Mouse (Mus musculus): ENCODE data around the gene Pdp2.
"Not testable (repeated sequence)": the region's sequence is repeated elsewhere in the genome, so short reads cannot be mapped to it uniquely, and the experiment has no call there.

Gene Pdp2

DNA sequence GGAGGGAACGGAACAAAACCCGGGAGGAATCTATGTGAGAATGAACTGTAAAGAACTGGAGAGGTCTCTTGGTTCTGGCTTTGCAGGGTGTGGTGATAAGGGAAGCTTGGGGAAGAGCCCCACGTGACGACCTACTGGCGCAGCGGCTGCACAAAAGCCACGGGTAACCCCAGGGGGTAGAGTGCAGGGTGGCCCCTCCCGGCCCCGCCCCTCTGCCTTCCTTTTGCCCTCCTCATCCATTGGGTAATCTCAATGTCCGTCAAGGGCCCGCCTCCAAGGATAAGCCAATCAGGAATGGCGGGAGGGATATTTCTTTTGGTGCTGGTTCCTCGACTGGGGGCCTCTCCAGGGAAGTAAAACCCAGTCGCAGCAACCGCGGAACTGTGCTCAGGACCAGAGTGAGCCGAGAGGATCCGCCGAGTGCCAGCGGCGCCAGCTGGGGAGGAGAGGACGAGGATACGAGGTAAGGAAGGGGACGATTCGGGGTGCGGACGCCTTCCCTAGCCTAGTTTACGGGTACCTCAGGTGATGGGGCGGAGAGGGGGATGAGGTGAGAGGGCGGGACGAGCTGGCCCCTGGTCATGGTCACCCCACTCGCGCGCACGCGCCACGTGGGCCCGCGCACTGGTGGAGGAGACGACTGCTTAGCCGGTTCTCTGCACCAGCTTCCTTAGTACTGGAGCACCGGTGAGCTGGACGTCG, at the start of gene Pdp2:
Gene Pdp2 (plus strand): TSS at position 319 of the 702 bp plus-strand sequence.
- DNase-seq: peak; percentile 94

DNA sequence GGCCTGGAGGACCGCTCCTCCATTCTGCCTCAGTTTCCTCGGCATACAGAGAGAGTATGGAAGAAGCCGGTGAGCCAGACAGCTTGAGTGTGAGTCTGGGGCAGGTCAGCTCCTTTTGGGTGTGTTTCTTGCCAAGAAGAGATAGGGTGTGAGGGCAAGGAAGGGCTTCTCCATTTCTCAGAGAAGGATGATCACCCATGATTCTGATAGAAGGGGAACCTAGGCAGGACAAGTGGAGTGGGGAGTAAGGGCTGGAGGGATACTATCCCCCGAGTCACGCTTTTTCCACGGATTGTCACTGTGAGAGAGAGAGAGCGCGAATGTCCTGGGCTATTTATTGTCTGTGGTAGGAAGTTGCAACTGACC, 49.8 kb upstream of the Pdp2 start:
- DNase-seq: no peak

DNA sequence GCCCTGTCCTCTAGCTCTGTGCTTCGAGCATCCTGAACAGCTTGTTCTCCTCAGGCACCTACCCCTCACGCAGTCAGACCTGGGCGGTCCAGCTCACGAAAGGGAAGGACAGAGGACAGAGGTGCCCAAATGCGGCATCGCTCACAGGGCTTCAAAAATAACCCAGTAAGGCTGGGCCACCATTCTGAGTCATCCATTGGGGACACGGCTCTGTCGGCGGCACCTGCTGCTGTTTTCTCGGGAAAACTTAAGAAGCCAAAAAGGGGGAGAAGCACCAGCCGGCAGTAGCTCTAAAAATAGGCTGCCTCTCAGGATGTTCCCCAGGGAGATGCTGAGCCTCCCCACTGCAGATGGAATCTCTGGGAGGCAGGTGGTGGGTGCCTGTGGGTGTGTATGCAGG, 49.1 kb upstream of the Pdp2 start:
- peak; percentile 85 for DNase-seq

DNA sequence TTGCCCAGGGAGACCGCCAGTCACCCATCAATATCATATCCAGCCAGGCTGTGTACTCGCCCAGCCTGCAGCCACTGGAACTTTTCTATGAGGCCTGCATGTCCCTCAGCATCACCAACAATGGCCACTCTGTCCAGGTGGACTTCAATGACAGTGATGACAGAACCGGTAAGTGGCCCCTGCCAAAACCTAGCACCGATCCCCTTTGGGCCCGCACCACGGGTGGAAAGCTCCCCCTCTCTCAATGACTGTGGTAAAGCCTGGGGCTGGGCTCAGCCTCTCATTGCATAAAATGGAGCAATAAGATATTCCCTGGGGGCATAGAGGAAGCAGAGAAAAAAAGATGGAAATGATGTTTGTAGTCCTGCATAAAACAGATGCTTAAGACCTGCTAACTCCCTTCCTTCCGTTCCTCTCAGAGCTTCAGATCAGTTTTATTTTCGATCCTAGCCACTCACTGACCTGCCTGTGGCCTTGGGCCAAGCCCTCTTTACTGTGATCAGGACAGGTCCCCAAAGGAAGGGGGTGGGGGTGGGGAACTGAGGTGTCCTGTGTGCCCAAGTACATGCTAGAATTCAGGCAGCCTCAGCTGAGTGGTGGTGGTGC, 47.7 kb upstream of the Pdp2 start:
- no peak for DNase-seq

DNA sequence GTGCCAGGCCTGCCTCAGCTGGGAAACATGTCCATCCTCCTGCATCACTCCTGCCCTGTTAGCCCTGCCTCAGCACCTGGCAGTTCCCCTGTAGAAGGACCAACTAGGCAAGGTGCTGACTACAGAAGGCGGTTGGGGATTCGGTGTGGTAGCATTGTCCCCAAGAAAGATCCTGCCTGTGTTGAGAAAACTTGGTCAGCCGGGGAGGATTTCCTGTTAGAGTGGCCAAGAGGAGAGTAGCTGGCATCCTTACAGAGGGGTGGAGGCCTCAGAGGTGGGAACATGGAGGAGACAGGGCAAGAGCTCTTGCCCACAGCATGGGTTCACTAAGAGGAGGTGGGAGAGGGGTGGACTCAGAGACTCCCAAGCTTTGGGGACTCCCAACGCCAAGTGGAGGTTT, 36.1 kb upstream of the Pdp2 start:
- no peak for DNase-seq

DNA sequence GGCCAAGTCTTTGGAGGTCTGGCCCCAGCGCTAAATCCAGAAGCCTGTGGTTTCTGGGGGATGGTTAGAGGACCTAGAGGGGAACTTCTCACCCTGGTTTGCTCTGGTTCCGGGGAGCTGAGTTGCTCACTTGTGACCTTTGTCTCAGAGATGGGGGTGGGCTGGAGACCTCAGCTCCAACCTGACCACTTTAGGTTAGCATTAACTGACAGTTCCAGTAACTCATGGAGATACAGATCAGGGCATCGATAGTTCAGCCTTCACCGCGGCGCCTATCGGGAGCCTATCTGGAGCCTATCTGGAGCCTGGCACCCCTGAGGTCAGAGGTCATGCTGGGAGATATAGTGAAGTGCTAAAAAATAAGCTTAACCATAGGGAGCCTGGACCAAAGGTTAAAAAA, 34.0 kb upstream of the Pdp2 start:
- DNase-seq: no peak

DNA sequence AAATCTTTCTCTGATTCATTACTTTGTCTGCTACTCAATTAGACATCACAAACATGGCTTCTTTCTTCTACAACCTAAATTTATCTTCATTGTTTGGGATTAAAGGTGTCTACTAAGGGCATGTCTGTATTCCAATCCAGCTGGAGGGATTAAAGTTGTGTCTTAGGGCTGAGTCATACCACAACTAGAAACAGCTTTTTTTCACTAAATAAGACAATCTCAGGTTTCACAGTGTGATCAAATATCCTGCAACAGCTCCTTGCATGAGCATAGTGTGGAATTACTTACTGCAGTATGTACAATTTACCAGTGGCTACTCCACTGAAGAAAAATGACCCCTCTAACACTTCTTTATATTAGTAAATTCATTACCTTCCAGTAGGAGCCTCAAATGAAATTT, 30.5 kb upstream of the Pdp2 start:
- no peak for DNase-seq

DNA sequence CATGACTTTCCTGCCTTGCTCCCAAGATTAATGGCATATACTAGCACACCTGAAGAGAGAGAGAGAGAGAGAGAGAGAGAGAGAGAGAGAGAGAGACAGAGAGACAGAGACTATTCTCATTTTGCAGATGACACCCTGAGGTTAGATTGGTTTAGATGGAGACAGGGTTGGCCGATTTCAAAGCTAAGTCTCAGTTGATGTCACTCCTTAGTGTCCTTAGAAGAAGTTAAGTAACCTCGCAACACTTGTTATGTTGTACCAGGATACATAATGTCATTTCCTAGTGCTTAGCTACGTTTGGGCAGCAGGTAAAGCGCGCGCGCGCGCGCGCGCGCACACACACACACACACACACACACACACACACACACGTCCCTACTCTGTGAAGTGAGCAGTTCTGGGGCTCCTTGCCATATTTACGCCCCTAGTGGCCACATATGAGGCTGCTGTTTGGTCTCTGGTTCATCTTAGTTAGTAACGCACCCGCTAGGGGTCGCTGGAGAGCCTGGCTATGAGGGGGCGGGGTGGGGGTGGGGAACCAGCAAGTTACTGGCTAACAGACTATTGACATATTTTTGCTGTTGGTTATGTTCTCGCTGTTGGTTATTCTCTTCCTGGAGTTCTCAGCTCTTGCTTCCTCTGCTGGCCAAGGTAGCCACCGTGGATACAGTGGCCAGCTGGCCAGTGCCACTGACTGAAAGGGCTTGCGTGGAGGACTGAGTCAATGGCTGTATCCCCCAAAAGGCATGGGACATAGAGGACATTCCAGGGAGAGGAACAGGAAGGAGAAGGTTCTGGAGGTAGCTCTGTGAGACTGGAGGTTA, 26.4 kb upstream of the Pdp2 start:
- peak; percentile 89 for DNase-seq

DNA sequence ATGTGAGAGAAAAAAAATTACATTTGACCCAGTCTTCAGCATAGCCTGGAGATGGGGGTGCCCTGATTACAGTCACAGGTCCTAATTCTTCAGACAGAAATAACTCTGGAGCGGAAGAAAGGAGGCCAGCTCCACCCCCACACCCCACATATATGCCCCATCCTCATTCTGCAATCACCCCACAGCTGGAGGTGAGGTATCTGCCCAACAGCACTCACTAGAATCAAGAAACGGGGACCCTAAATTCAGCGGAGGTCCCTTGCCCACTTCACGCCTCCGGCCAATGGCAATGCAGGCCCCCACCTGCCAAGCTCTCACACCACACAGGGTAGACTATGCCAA, 25.8 kb upstream of the Pdp2 start:
- no peak for DNase-seq

DNA sequence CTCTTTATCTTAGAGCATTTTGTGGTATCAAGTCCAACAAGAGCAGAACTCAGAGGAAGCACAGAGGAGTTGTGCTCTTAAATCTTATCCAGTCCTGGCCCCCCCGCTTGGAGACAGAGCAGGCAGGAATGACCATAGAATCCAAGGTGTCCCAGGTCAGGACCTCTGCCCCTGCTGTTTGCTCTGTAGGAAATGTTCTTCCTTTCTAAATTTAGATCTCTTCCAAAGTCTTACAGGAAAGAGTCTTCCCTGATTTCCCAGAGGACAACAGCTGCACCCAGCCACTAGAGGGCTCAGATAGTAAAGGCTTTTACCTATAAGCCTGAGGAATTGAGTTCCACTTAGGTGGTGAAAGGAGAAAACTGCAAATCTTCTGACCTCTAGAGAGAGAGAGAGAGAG, 21.7 kb upstream of the Pdp2 start:
- no peak for DNase-seq

DNA sequence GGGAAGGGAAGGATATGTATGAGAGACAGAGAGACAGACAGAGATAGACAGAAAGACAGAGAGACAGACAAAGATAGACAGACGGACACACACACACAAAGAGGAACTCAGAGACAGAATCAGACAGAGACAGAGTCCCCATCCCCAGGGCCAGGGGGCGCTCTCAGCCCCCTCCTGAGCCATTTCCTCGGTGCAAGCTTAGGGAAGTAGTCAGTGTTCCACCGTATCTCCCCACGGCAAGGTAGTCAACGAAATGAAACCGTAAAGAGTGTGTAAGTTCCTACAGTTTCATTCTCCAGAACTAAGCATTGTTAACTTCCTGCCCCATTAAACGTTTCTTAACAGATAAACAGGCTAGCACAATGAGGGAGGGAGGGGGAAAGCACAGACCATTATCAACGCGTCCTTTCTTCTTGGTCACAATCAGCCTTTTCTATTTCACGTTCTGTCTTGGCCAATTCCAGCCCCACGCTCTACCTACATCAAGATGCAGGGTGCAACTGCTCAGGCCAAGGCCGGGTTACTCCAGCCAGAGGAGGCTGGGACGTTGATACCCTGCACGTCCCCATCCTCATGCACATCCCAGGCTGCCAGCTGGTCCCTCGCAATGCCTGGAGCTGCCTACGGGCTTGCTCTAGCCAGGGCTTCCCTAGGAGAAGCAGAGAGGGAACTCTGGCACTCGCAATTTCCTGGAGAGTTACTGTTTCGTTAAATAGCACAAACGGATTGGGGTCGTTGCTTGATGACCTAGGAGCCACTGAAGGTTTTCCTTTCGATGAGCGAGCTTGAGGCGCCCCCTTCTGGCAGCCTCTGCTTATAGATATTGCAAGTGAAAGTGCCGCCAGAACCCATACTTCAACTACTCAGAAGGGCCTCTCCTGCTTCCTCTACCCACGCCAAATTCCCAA, 20.6 kb upstream of the Pdp2 start:
- DNase-seq: peak; percentile 73

DNA sequence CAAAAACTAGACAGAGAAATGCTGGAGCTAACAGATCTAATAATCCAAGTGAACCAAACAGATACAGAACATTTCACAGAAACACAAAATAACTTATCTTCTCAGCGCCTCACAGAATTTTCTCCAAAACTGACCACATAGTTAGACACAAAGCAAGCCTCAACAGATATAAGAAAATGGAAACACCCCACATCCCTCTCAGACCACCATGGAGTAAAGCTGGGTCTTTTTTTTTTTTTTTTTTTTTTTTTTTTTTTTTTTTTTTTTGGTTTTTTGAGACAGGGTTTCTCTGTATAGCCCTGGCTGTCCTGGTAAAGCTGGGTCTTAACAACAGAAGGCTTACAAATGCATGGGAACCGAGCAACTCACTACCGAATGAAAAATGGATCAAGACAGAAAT, 14.4 kb upstream of the Pdp2 start:
- DNase-seq: no peak

DNA sequence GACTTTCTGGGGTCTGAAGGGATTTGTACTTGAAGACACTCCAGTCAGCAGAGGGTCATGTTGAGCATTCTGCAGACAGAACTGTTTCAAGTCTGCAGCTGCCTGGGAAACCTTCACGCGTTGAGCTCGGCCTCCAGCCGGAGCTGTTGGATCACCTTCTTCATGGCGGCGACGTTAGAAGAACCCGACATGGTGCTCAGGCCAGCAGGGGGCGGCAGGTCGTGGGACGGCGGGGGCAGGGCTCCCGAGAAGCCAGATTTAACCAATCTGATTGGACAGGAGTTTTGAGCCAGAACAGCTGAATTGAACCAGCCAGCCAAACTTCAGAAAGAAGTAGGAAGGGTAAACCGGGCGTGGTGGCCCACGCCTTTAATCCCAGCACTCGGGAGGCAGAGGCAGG, 13.6 kb upstream of the Pdp2 start:
- not testable (repeated sequence) for DNase-seq

DNA sequence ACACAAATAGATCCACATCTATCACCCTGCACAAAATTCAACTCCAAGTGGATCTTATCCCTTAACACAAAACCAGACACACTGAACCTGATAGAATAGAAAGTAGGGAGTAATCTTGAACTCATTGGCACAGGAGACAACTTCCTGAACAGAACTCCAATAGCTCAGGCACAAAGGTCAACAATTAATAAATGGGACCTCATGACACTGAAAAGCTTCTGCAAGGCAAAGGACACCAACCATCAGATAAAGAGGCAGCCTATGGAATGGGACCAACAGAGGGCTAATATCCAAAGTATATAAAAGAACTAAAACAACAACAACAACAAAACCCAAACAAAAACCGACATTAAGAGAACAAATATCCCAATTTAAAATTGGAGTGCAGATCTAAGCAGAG, 6.7 kb upstream of the Pdp2 start:
- DNase-seq: no peak

DNA sequence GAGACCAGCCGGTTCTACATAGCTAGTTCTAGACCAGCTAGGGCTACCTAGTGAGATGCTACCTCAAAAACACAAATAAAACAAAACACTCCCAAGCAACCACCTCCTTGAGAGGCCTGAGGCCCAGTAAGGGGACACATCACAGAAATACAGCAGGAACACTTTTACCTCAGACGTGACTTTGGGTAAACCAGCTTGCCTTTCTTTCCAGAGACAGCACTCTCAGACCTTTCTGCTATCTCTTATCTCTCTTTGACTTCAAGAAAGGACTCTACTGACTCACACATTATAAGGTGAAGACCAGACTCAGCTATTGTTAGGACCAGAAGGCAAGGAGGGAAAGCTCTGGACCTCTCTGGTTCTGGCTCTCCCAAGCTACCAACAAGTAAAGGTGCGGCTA, 967 bp upstream of the Pdp2 start:
- DNase-seq: no peak

DNA sequence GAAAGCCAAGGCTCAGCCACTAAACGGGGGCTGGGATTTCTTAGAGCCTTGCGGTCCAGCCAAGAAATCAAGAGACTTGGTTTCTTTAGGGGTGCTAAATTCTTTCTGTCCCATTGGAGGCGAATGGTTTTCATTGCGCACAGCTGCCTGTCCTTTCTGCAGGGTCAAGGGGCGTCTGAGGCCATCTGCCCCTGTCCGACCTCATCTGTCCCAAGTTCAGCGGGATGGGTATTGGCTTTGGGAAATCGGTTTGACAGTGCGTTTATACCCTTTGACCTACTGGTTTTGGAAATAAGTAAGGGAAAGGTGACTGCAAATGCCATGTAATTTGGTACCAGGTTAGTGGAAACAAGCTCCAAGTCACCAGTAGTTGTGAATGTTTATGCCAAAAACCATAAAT, 605 bp downstream of the Pdp2 start:
- DNase-seq: no peak

DNA sequence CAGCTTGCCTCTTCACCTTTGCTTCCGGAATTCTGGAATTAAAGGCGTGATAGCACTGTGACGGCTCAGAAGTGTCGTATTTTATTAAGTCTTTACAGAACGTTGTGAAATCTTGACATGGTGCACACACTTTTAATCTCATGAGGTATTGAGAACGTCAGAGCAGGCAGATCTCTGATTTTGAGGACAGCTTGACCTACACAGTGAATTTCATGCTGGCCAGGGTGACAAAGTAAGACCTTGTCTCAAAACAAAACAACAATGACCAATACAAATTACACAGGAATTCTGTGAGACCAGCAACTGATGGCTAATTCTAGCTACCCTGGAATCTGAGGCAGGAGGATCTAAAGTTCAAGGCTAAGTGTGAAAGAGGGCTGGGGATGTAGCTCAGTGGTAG, 1.3 kb downstream of the Pdp2 start:
- DNase-seq: no peak

DNA sequence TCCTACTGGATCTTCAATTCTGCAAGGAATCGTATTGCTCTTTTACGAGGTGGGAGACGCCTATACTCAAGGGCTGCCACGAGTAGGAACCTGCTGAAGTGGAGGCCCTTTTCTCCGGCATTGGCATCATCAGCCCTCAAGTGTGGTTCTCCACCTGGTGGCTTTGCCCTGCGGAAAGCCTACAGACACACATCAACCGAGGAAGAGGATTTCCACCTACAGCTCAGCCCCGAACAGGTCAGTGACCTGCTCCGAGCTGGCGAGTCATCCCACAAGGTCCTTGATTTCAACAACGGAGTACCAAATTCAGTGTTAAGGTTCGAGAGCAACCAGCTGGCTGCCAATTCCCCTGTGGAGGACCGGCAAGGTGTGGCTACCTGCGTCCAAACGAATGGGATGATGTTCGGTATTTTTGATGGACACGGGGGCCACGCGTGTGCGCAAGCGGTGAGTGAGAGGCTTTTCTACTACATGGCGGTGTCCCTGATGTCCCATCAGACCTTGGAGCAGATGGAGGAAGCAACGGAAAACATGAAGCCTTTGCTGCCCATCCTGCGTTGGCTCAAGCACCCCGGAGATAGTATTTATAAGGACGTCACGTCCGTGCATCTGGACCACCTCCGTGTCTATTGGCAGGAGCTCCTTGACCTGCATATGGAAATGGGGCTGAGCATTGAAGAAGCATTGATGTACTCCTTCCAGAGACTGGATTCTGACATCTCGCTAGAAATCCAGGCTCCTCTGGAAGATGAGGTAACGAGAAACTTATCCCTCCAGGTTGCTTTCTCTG, 2.5 kb downstream of the Pdp2 start:
- DNase-seq: no peak

DNA sequence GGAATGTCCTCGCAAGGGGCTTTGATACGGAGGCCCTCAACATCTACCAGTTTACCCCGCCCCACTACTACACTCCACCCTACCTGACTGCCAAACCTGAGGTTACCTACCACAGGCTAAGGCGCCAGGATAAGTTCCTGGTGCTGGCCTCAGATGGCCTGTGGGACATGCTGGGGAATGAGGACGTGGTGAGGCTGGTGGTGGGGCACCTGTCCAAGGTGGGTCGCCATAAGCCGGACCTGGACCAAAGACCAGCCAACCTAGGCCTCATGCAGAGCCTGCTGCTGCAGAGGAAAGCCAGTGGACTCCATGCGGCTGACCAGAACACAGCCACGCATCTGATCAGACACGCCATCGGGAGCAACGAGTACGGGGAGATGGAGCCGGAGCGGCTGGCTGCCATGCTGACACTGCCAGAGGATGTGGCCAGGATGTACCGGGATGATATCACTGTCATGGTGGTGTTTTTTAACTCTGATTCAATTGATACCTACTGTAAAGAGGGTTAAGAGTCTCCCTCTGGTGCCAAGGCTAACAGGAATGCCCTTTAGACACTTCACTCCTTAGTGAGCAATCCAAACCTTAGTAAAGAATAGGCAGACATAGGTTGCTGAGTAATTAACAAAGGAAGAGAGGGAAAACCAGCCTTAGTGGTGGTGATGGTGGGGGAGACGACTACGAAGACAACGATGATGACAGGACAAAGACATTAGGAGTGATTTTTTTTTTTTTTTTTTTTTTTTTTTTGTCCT, 3.5 kb downstream of the Pdp2 start:
- DNase-seq: no peak

DNA sequence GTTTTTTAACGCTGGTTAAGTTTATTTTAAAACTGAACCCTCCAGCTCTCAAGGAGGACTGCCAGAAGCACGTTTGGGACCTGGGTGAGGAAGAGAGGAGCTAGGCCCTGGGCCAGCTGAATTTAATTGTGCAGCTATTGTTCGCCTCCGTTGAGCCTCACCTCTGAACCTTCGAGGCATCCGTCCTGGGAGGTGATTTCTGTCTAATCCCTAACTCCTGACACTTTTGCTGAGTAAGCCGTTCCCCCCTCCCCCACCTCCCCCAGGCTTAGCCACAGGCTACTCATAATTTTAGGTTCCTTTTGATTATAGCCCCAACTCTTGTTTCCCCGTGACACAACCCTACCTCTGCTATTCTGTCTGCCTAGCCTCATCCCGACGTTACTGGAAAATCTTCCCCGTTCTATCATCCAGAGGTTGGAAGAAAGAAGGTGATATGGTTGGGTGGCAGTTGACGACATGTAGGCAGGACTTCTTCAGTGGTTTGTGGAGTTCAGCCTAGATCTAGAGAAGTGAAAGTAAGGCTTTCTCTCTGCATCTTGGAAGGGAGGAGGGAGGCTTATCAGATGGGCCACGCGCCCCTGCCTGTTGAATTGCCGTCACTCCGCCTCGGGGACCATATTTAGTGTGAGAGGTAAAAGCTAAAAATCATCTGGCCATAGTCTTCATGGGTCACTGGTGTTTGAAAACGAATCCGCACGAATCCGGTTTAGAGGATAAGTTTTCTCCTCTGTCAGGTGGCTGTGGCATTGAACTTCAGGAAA, 4.7 kb downstream of the Pdp2 start:
- no peak for DNase-seq

DNA sequence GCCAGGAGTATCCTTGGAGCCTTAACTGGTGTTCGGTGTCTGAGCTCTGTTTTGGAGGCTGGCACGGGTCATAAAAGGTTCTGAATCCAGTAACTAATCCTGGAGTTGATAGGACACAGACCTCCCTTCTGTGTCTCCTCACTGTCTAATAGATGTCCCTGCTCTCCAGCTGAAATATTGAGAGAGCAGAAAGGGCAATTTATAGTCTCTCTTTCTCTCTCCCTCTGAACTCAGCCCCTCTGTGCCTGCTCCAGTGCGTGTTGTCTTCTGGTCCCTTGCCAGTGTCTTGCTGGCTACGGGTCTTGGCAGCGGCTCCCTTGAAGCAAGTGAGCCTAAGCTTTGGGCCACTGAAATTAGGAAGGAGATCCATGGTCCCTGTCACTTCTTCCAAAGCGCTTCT, 6.4 kb downstream of the Pdp2 start:
- no peak for DNase-seq

All from layer of hippocampus, adult 9-11 months (tissue).